Mouse (Mus musculus): Measurements from ENCODE around the gene Plppr3. TPM values are rescaled to one million over a fixed set of nuclear protein-coding genes. Genes with fewer than 3 reads are reported as not detected.

The Plppr3 gene
- polyA plus RNA-seq, 1 experiment from 2014 or later: 6.2 TPM

DNA sequence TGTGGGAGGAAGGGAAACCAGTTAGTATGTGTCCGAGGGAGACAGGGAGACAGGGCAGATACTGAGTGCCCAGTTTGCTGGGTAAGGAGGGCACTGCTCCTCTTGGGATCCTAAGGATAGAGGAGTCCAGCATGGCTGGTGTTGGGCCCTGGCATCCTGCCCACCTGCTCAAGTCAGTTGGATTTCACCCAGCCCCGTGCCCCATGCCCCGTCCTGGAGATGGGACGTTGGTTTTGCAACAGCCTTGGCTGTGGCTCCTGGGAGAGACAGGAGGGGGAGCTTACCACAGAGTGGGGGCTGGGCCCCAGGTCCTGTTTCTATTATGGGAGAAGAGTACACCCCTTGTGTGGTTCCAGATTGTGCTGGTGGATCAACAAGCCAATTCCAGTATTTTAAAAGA, 10.0 kb upstream of the Plppr3 start:
- Histone ChIP-seq H3K27ac (ENCODE audit: low read depth, low read length) (no peak overlapping the region), H3K9ac (ENCODE audit: low read depth, low read length) (no peak overlapping the region), H3K4me2 (replicated peaks; ENCODE audit: low read depth) (no peak overlapping the region), H3K27me3 (replicated peaks; ENCODE audit: control insufficient read depth, insufficient read depth, low read length) (0 out of 2 replicates have a peak, but pooled peaks cover 9% of the 10 kb centered on the region), H3K9me3 (ENCODE audit: control insufficient read depth) (no peaks in the 10 kb centered on the region), H3K4me3 (ENCODE audit: low read depth, low read length) (no peak overlapping the region), H3K36me3 (ENCODE audit: control insufficient read depth, insufficient read depth) (no peaks in the 10 kb centered on the region), H3K4me1 (replicated peaks; ENCODE audit: control insufficient read depth, insufficient read depth, low read length) (0 out of 2 replicates have a peak, but pooled peaks cover 2% of the 10 kb centered on the region)
- WGBS: 67% methylated on average over 4 of the region's 4 CpGs
- TF ChIP-seq CTCF (IDR thresholded peaks at IDR 0.05; ENCODE audit: low read depth): no peak
- no peak for ATAC-seq

DNA sequence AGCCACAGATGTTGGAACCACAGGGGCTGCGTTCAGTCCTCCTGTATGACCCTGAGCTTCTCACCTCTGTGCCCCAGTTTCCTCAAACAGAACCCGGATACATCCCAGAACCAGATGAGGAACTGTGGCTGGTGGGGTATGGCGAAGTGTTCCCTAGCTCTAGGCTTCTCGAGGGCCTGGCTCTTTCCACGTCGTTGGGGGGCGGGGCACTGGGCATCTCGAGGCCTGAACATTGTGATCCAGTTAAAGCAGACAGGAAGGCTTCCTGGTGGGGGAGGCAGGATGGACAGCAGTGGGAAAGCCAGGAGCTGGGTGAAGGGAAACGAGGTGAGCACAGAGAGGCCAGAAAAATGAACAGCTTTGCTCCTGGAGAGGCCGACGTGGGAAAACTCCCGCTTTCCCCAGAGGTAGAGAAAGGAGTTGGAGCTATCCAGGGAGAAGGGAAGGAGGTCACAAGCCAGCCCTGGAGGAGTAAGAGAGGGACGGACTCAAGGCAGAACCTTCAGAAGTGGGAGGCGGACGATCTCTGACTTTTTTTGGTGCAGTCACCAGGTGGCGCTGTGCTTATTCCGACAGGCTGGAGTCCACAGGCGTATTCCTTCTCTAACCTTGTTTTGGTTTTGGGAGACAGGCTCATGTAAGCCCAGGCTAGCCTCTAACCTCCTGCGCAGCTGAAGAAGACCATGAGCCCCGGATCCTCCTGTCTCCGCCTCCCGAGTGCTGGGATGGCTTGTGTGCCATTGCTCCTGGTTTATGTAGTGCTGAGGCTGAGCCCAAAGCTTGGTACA, 9.1 kb upstream of the Plppr3 start:
- TF ChIP-seq CTCF (IDR thresholded peaks at IDR 0.05; ENCODE audit: low read depth): peak; percentile 85
- WGBS: 21% methylated on average over 22 of the region's 22 CpGs
- Histone ChIP-seq H3K9me3 (ENCODE audit: control insufficient read depth) (no peaks in the 10 kb centered on the region), H3K27me3 (replicated peaks; ENCODE audit: control insufficient read depth, insufficient read depth, low read length) (0 out of 2 replicates have a peak, but pooled peaks cover 9% of the 10 kb centered on the region), H3K27ac (ENCODE audit: low read depth, low read length) (no peak overlapping the region), H3K4me1 (replicated peaks; ENCODE audit: control insufficient read depth, insufficient read depth, low read length) (0 out of 2 replicates have a peak, but pooled peaks cover 2% of the 10 kb centered on the region), H3K4me2 (replicated peaks; ENCODE audit: low read depth) (0 out of 2 replicates have a peak overlapping the region, but pooled peaks have one; percentile 21), H3K4me3 (ENCODE audit: low read depth, low read length) (no peak overlapping the region; the same call in 1 of the 2 replicates), H3K36me3 (ENCODE audit: control insufficient read depth, insufficient read depth) (no peaks in the 10 kb centered on the region), H3K9ac (ENCODE audit: low read depth, low read length) (no peak overlapping the region)
- ATAC-seq: 0 out of 2 replicates have a peak, but pooled peaks have one; percentile 22

GRCm38 (mm10) chr10:79881981-79882380, 7.5 kb upstream of the Plppr3 start:
- TF ChIP-seq CTCF (IDR thresholded peaks at IDR 0.05; ENCODE audit: low read depth): no peak
- H3K27ac ChIP-seq (ENCODE audit: low read depth, low read length): no peak overlapping the region
- WGBS: 9% methylated on average over 22 of the region's 22 CpGs
- H3K9me3 ChIP-seq (ENCODE audit: control insufficient read depth): no peaks in the 10 kb centered on the region
- peak overlapping the region; percentile 44 for H3K4me2 ChIP-seq (replicated peaks; ENCODE audit: low read depth)
- no peak for ATAC-seq
- H3K27me3 ChIP-seq (replicated peaks; ENCODE audit: control insufficient read depth, insufficient read depth, low read length): 0 out of 2 replicates have a peak, but pooled peaks cover 9% of the 10 kb centered on the region
- H3K36me3 ChIP-seq (ENCODE audit: control insufficient read depth, insufficient read depth): no peaks in the 10 kb centered on the region
- no peak overlapping the region for H3K9ac ChIP-seq (ENCODE audit: low read depth, low read length)
- 0 out of 2 replicates have a peak, but pooled peaks cover 2% of the 10 kb centered on the region for H3K4me1 ChIP-seq (replicated peaks; ENCODE audit: control insufficient read depth, insufficient read depth, low read length)
- H3K4me3 ChIP-seq (ENCODE audit: low read depth, low read length): peak overlapping the region; percentile 5; the same call in 1 of the 2 replicates

- H3K27me3 ChIP-seq (replicated peaks; ENCODE audit: control insufficient read depth, insufficient read depth, low read length): 0 out of 2 replicates have a peak, but pooled peaks cover 9% of the 10 kb centered on the region
- no peak overlapping the region; the same call in 1 of the 2 replicates for H3K4me3 ChIP-seq (ENCODE audit: low read depth, low read length)
- WGBS: 14% methylated on average over 9 of the region's 9 CpGs
- H3K27ac ChIP-seq (ENCODE audit: low read depth, low read length): no peak overlapping the region
- no peak for ATAC-seq
- H3K36me3 ChIP-seq (ENCODE audit: control insufficient read depth, insufficient read depth): no peaks in the 10 kb centered on the region
- H3K9me3 ChIP-seq (ENCODE audit: control insufficient read depth): no peaks in the 10 kb centered on the region
- H3K4me2 ChIP-seq (replicated peaks; ENCODE audit: low read depth): peak overlapping the region; percentile 32; the same call in 1 of the 2 replicates
- TF ChIP-seq CTCF (IDR thresholded peaks at IDR 0.05; ENCODE audit: low read depth): no peak
- 0 out of 2 replicates have a peak, but pooled peaks cover 2% of the 10 kb centered on the region for H3K4me1 ChIP-seq (replicated peaks; ENCODE audit: control insufficient read depth, insufficient read depth, low read length)
- H3K9ac ChIP-seq (ENCODE audit: low read depth, low read length): no peak overlapping the region
These were observed 6.3 kb upstream of the Plppr3 start for GRCm38 (mm10) chr10:79880721-79881120.

DNA sequence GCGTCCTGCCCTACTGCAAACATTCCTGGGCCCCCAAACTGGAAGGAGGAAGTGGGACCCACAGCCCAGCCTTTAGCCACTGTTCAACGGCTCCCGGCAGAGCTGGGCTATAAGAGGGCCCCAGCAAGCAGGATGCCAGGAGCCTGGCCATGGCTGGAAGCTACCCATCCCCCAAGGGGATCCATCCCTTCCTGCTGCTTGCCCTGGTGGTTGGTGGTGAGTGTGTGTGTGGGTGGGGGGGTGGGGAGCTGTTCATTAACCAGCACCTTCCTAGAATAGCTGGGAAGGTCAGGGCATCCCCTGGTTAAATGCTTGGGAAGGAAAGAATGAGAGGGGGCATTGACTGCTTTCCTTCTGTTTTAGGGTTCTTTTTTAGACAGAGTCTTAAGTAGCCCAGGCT, 5.1 kb upstream of the Plppr3 start:
- 0 out of 2 replicates have a peak, but pooled peaks cover 2% of the 10 kb centered on the region for H3K4me1 ChIP-seq (replicated peaks; ENCODE audit: control insufficient read depth, insufficient read depth, low read length)
- no peak for TF ChIP-seq CTCF (IDR thresholded peaks at IDR 0.05; ENCODE audit: low read depth)
- no peaks in the 10 kb centered on the region for H3K9me3 ChIP-seq (ENCODE audit: control insufficient read depth)
- no peak for ATAC-seq
- H3K27ac ChIP-seq (ENCODE audit: low read depth, low read length): no peak overlapping the region
- no peak overlapping the region for H3K4me2 ChIP-seq (replicated peaks; ENCODE audit: low read depth)
- H3K36me3 ChIP-seq (ENCODE audit: control insufficient read depth, insufficient read depth): no peaks in the 10 kb centered on the region
- H3K4me3 ChIP-seq (ENCODE audit: low read depth, low read length): no peak overlapping the region
- no peak overlapping the region for H3K9ac ChIP-seq (ENCODE audit: low read depth, low read length)
- 35% methylated on average over 3 of the region's 3 CpGs for WGBS
- H3K27me3 ChIP-seq (replicated peaks; ENCODE audit: control insufficient read depth, insufficient read depth, low read length): 0 out of 2 replicates have a peak, but pooled peaks cover 9% of the 10 kb centered on the region

DNA sequence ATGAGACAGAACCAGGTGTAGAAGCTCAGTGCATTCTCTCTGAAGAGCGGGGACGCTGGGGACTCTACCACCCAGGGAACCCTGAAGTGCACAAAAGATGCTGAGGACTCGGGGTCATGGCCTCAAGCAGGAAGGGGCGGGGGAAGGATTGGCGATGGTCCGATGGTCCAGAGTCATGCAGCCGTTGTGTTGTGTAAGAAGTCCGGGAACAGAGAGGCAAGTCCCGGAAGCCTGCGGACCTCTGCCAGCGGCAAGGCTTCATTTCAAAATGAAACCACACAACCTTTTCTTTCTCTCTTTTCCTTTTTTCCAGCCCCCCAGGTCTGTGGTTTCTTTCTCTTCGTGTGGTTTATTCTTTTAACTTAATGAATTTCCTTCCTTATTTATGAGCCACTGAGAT, 3.3 kb upstream of the Plppr3 start:
- no peak for ATAC-seq
- no peak for TF ChIP-seq CTCF (IDR thresholded peaks at IDR 0.05; ENCODE audit: low read depth)
- no peaks in the 10 kb centered on the region for H3K9me3 ChIP-seq (ENCODE audit: control insufficient read depth)
- no peak overlapping the region for H3K9ac ChIP-seq (ENCODE audit: low read depth, low read length)
- peak overlapping the region; percentile 50; the same call in 1 of the 2 replicates for H3K27ac ChIP-seq (ENCODE audit: low read depth, low read length)
- 0 out of 2 replicates have a peak, but pooled peaks cover 2% of the 10 kb centered on the region for H3K4me1 ChIP-seq (replicated peaks; ENCODE audit: control insufficient read depth, insufficient read depth, low read length)
- H3K4me3 ChIP-seq (ENCODE audit: low read depth, low read length): no peak overlapping the region
- no peaks in the 10 kb centered on the region for H3K36me3 ChIP-seq (ENCODE audit: control insufficient read depth, insufficient read depth)
- H3K4me2 ChIP-seq (replicated peaks; ENCODE audit: low read depth): no peak overlapping the region; the same call in 1 of the 2 replicates
- WGBS: 59% methylated on average over 12 of the region's 12 CpGs
- H3K27me3 ChIP-seq (replicated peaks; ENCODE audit: control insufficient read depth, insufficient read depth, low read length): 0 out of 2 replicates have a peak, but pooled peaks cover 12% of the 10 kb centered on the region

All from intestine, postnatal 0 days (tissue).